Mouse (Mus musculus): ENCODE measurements around the gene Glb1l.

- TF ChIP-seq CTCF (IDR thresholded peaks at IDR 0.05; ENCODE audit: borderline replicate concordance, insufficient read depth, low read depth, low read length): no peak
- no peak for TF ChIP-seq POLR2A (IDR thresholded peaks at IDR 0.05; ENCODE audit: borderline replicate concordance, insufficient read depth, low read length)
Observed at GRCm38 (mm10) chr1:75255516-75256046, 45.0 kb upstream of the Glb1l start.
